Mouse (Mus musculus) stomach, embryonic 16.5 days (tissue): ENCODE results near the gene Plxnc1. TPM values are rescaled to one million over a fixed set of nuclear protein-coding genes. Genes with fewer than 3 reads are reported as not detected.

Experiments
- ATAC-seq: fragments of 200-750 bp; cut with Nextera tagmentation; 2 replicates; pipeline ENCODE4 v1.8.0; 2017; ENCODE audit warnings: moderate number of reproducible peaks, moderate TSS enrichment; ENCODE audit not compliant: insufficient read depth, low FRiP score
- H3K27ac ChIP-seq: fragments of 300-500 bp; sonication (generic); 2 replicates; pipeline ENCODE4 v1.5.1; 2014; ENCODE audit warnings: low read length
- H3K27me3 ChIP-seq: fragments of 300-500 bp; sonication (generic); 2 replicates; pipeline ENCODE4 v1.6.1; 2014; ENCODE audit warnings: low read length, control low read depth, mixed read lengths; ENCODE audit not compliant: control insufficient read depth, insufficient read depth
- H3K36me3 ChIP-seq: fragments of 300-500 bp; sonication (generic); 2 replicates; pipeline ENCODE4 v1.6.1; 2014; ENCODE audit warnings: low read length; ENCODE audit not compliant: control insufficient read depth, insufficient read depth
- H3K4me1 ChIP-seq: fragments of 300-500 bp; sonication (generic); 2 replicates; pipeline ENCODE4 v1.6.1; 2014; ENCODE audit warnings: low read length, control low read depth, mixed read lengths; ENCODE audit not compliant: control insufficient read depth, insufficient read depth
- H3K4me2 ChIP-seq: fragments of 300-500 bp; sonication (generic); 2 replicates; pipeline ENCODE4 v1.6.1; 2014; ENCODE audit warnings: low read depth, low read length, mixed read lengths
- H3K4me3 ChIP-seq: fragments of 300-500 bp; sonication (generic); replicated peaks from 2 replicates; pipeline ENCODE4 v1.5.1; 2014; ENCODE audit warnings: mild to moderate bottlenecking, low read length
- H3K9ac ChIP-seq: fragments of 300-500 bp; sonication (generic); 2 replicates; pipeline ENCODE4 v1.6.1; 2014; ENCODE audit warnings: low read length
- H3K9me3 ChIP-seq: fragments of 300-500 bp; sonication (generic); replicated peaks from 2 replicates; pipeline ENCODE4 v1.6.1; 2016; ENCODE audit warnings: low read length, control low read depth; ENCODE audit not compliant: control insufficient read depth
- WGBS: fragments of 180-500 bp; shearing (Covaris S2); extraction: QIAGEN DNeasy Blood & Tissue Kit; methylation state at CpG from one replicate; pipeline ENCODE4 v1.1.7; 2014; 5-methylcytosine and 5-hydroxymethylcytosine counted together
- polyA plus RNA-seq: library from polyadenylated mRNA; unstranded; fragments of >200 nt; fragmentation: Nextera tagmentation; extraction: Ambion mirVana; gene quantifications from 2 replicates; pipeline ENCODE4 v1.2.1, GENCODE M21; 2015

Gene Plxnc1
- polyA plus RNA-seq, 1 experiment from 2014 or later: 1.9 TPM

- Histone ChIP-seq H3K9ac (peak overlapping the region; percentile 51), H3K27me3 (peaks cover 25% of the 10 kb centered on the region)
Measured at GRCm38 (mm10) chr10:94942449-94943041, 2.1 kb downstream of the Plxnc1 start.

DNA sequence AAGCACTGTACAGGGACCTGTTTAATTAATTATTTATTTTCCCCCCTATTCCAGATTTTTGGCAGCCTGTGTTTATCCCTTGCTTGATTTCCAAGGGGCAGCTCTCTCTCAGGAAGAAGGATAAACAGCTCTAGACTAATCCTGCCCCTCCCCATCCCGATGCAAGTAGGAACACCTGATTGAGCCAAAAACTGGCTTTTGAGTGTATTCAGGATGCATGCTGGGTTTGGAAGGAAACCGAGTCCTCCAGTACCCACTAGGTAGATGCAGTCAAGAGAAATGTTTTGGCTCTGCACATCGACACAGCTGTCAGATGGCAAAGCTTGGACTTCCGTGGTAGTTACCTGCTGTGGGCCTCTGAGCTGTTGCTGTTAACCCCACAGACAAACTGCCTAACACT is 3.1 kb downstream of the Plxnc1 start:
- 19% methylated on average over 4 of the region's 4 CpGs for WGBS
- Histone ChIP-seq H3K27me3 (peaks cover 25% of the 10 kb centered on the region), H3K36me3 (no peaks in the 10 kb centered on the region), H3K9ac (no peak overlapping the region), H3K4me1 (peaks cover 20% of the 10 kb centered on the region), H3K4me3 (no peak overlapping the region), H3K27ac (no peak overlapping the region), H3K4me2 (no peak overlapping the region), H3K9me3 (no peaks in the 10 kb centered on the region)
- ATAC-seq: no peak

More at GRCm38 (mm10) chr10:94942449-94943041, 2.1 kb downstream of the Plxnc1 start:
- WGBS: 7% methylated on average over 17 of the region's 17 CpGs
- H3K4me3 ChIP-seq: peak overlapping the region; percentile 73
- H3K4me1 ChIP-seq: peaks cover 20% of the 10 kb centered on the region
- H3K4me2 ChIP-seq: peak overlapping the region; percentile 91
- no peaks in the 10 kb centered on the region for H3K36me3 ChIP-seq
- no peak for ATAC-seq
- no peak overlapping the region for H3K27ac ChIP-seq
- H3K9me3 ChIP-seq: no peaks in the 10 kb centered on the region

- 45% methylated on average over 7 of the region's 7 CpGs for WGBS
Measured at GRCm38 (mm10) chr10:94940786-94941185, 3.8 kb downstream of the Plxnc1 start.

DNA sequence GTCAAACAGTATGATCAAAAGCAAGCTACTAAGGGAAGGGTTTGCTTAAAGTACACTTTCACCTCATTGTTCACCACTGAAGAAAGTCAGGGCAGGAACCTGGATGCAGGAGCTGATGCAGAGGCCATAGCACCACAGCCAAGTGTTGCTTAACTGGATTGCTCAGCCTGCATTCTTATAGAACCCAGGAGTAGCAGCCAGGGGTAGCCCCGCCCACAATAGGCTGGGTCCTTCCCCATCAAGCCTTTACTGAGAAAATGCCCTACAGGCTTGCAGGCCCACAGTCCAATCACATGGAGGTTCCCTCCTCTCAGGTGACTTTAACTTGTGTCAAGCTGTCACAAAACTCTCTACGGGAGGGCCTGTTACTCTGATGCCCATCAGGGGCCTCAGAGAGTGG is 4.6 kb downstream of the Plxnc1 start:
- Histone ChIP-seq H3K27me3 (peaks cover 16% of the 10 kb centered on the region), H3K27ac (no peak overlapping the region)

More at GRCm38 (mm10) chr10:94940786-94941185, 3.8 kb downstream of the Plxnc1 start:
- Histone ChIP-seq H3K4me1 (peaks cover 20% of the 10 kb centered on the region), H3K27me3 (peaks cover 24% of the 10 kb centered on the region), H3K9ac (no peak overlapping the region), H3K4me3 (no peak overlapping the region), H3K27ac (no peak overlapping the region), H3K36me3 (no peaks in the 10 kb centered on the region), H3K4me2 (no peak overlapping the region), H3K9me3 (no peaks in the 10 kb centered on the region)
- no peak for ATAC-seq

DNA sequence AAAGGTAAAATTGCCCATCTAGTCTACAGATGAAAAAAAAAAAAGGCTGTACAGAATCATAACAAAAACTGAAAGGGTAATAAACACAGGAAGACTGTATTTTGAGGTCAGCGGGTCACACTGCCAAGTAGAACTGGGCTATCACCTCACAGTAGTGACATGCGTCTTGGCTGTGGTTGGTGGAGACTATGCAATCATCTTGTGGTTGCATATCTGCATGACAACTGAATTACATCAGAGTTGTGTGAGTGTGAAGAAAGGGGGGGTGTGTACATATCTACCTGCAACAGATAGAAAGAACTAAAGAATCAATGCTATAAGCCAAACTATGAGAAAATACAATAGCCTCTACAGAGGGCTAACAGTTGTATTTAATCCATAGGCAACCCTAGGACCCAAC is 5.7 kb downstream of the Plxnc1 start:
- Histone ChIP-seq H3K27me3 (peaks cover 15% of the 10 kb centered on the region), H3K4me1 (peaks cover 16% of the 10 kb centered on the region), H3K27ac (no peak overlapping the region), H3K4me2 (no peak overlapping the region), H3K4me3 (no peak overlapping the region), H3K9me3 (no peaks in the 10 kb centered on the region), H3K9ac (no peak overlapping the region), H3K36me3 (no peaks in the 10 kb centered on the region)
- 88% methylated on average over 2 of the region's 2 CpGs for WGBS
- no peak for ATAC-seq

More for the DNA sequence above, 4.6 kb downstream of the Plxnc1 start:
- Histone ChIP-seq H3K9ac (no peak overlapping the region), H3K36me3 (no peaks in the 10 kb centered on the region), H3K4me1 (peaks cover 17% of the 10 kb centered on the region), H3K4me3 (no peak overlapping the region), H3K4me2 (no peak overlapping the region), H3K9me3 (no peaks in the 10 kb centered on the region)
- no peak for ATAC-seq
- 49% methylated on average over 2 of the region's 2 CpGs for WGBS

DNA sequence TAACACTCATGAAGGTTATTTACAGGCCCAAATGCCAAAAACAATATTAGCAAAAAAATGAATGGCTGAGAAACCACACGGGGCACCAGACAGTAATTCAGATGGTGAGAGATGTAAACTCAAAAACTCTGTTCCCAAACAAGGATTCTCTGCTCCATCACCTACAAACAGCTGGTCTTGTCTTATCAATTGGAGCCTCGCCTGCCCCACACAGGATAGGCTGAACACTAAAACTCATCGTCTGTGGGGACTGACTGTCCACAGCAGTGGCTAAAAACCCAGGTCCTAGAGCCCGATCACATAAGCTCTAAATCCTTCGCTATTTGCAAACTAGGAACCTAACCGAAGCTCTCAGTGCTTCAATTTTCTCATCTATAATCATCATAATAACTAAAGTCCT is 6.3 kb downstream of the Plxnc1 start:
- no peaks in the 10 kb centered on the region for H3K9me3 ChIP-seq
- no peaks in the 10 kb centered on the region for H3K36me3 ChIP-seq
- H3K27me3 ChIP-seq: peaks cover 11% of the 10 kb centered on the region
- no peak overlapping the region for H3K27ac ChIP-seq
- no peak overlapping the region for H3K4me2 ChIP-seq
- ATAC-seq: no peak
- WGBS: 85% methylated on average over 6 of the region's 6 CpGs
- no peak overlapping the region for H3K4me3 ChIP-seq
- no peak overlapping the region for H3K9ac ChIP-seq
- peaks cover 11% of the 10 kb centered on the region for H3K4me1 ChIP-seq

DNA sequence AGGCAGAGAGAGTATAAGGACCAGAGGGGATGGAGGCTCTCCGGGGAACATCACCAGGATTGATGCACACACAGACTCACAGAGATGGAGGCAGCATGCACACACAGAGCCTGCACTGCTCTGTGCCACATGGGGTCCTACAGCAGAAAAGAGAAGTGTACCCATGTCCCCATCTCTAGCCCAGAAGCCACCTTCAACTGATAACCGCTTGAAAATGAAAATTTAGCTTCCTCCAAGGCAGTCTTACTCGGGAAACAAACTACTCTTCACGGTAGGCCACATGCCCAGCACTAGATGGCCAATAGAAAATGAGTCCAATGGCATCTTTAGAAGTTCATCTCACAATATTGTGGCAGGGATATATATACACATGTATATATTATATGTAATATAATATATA is 9.4 kb downstream of the Plxnc1 start:
- no peaks in the 10 kb centered on the region for H3K9me3 ChIP-seq
- no peaks in the 10 kb centered on the region for H3K36me3 ChIP-seq
- 85% methylated on average over 4 of the region's 4 CpGs for WGBS
- no peaks in the 10 kb centered on the region; the same call in 1 of the 2 replicates for H3K4me1 ChIP-seq
- no peak for ATAC-seq
- no peak overlapping the region for H3K4me3 ChIP-seq
- H3K9ac ChIP-seq: no peak overlapping the region
- H3K27ac ChIP-seq: no peak overlapping the region
- H3K27me3 ChIP-seq: no peaks in the 10 kb centered on the region
- no peak overlapping the region for H3K4me2 ChIP-seq

- ATAC-seq: no peak
Measured at GRCm38 (mm10) chr10:94934151-94934614, 10.5 kb downstream of the Plxnc1 start.

GRCm38 (mm10) chr10:94931961-94932832 is 12.4 kb downstream of the Plxnc1 start:
- H3K4me2 ChIP-seq: no peak overlapping the region
- peak overlapping the region; percentile 10; the same call in 1 of the 2 replicates for H3K27ac ChIP-seq
- no peaks in the 10 kb centered on the region for H3K36me3 ChIP-seq
- peak; percentile 88; the same call in 1 of the 2 replicates for ATAC-seq
- H3K4me1 ChIP-seq: no peaks in the 10 kb centered on the region; the same call in 1 of the 2 replicates
- H3K9ac ChIP-seq: no peak overlapping the region
- H3K4me3 ChIP-seq: no peak overlapping the region
- no peaks in the 10 kb centered on the region for H3K9me3 ChIP-seq
- H3K27me3 ChIP-seq: no peaks in the 10 kb centered on the region
- 32% methylated on average over 9 of the region's 9 CpGs for WGBS

More at GRCm38 (mm10) chr10:94934151-94934614, 10.5 kb downstream of the Plxnc1 start:
- Histone ChIP-seq H3K9me3 (no peaks in the 10 kb centered on the region), H3K4me2 (no peak overlapping the region), H3K27ac (no peak overlapping the region), H3K36me3 (no peaks in the 10 kb centered on the region), H3K9ac (no peak overlapping the region), H3K27me3 (no peaks in the 10 kb centered on the region), H3K4me1 (no peaks in the 10 kb centered on the region; the same call in 1 of the 2 replicates), H3K4me3 (no peak overlapping the region)
- WGBS: 77% methylated on average over 9 of the region's 9 CpGs
